Mouse (Mus musculus): ENCODE data around the gene Ralgapa2. TPM values are rescaled to one million over a fixed set of nuclear protein-coding genes. Genes with fewer than 3 reads are reported as not detected.

Gene Ralgapa2
- polyA plus RNA-seq, 1 experiment from 2014 or later, result 4.9 TPM

GRCm38 (mm10) chr2:146320666-146321065 is 191.5 kb downstream of the Ralgapa2 start:
- H3K4me1 ChIP-seq (replicated peaks; ENCODE audit: control insufficient read depth, insufficient read depth, low read length), result no peaks in the 10 kb centered on the region
- H3K4me3 ChIP-seq (ENCODE audit: low read depth, low read length), result no peak overlapping the region
- no peaks in the 10 kb centered on the region for H3K27me3 ChIP-seq (replicated peaks; ENCODE audit: control insufficient read depth, insufficient read depth, low read length)
- no peak for TF ChIP-seq CTCF (IDR thresholded peaks at IDR 0.05; ENCODE audit: low read depth)
- H3K9ac ChIP-seq (ENCODE audit: low read depth, low read length), result no peak overlapping the region
- ATAC-seq, result peak; percentile 49; the same call in 1 of the 2 replicates
- no peak overlapping the region for H3K4me2 ChIP-seq (replicated peaks; ENCODE audit: low read depth)
- H3K36me3 ChIP-seq (ENCODE audit: control insufficient read depth, insufficient read depth), result 0 out of 2 replicates have a peak, but pooled peaks cover 6% of the 10 kb centered on the region
- WGBS, result 41% methylated on average over 2 of the region's 2 CpGs
- H3K9me3 ChIP-seq (ENCODE audit: control insufficient read depth), result no peaks in the 10 kb centered on the region
- no peak overlapping the region for H3K27ac ChIP-seq (ENCODE audit: low read depth, low read length)

GRCm38 (mm10) chr2:146314751-146315150 is 197.4 kb downstream of the Ralgapa2 start:
- Histone ChIP-seq H3K27ac (ENCODE audit: low read depth, low read length) (no peak overlapping the region), H3K27me3 (replicated peaks; ENCODE audit: control insufficient read depth, insufficient read depth, low read length) (no peaks in the 10 kb centered on the region), H3K36me3 (ENCODE audit: control insufficient read depth, insufficient read depth) (peaks cover 3% of the 10 kb centered on the region; the same call in 1 of the 2 replicates), H3K4me2 (replicated peaks; ENCODE audit: low read depth) (no peak overlapping the region), H3K9me3 (ENCODE audit: control insufficient read depth) (no peaks in the 10 kb centered on the region), H3K4me1 (replicated peaks; ENCODE audit: control insufficient read depth, insufficient read depth, low read length) (no peaks in the 10 kb centered on the region), H3K4me3 (ENCODE audit: low read depth, low read length) (no peak overlapping the region), H3K9ac (ENCODE audit: low read depth, low read length) (no peak overlapping the region)
- ATAC-seq, result no peak
- WGBS, result 45% methylated on average over 5 of the region's 5 CpGs
- no peak for TF ChIP-seq CTCF (IDR thresholded peaks at IDR 0.05; ENCODE audit: low read depth)

GRCm38 (mm10) chr2:146313811-146314210 is 198.3 kb downstream of the Ralgapa2 start:
- Histone ChIP-seq H3K27ac (ENCODE audit: low read depth, low read length) (no peak overlapping the region), H3K36me3 (ENCODE audit: control insufficient read depth, insufficient read depth) (peaks cover 3% of the 10 kb centered on the region; the same call in 1 of the 2 replicates), H3K9ac (ENCODE audit: low read depth, low read length) (no peak overlapping the region), H3K4me3 (ENCODE audit: low read depth, low read length) (no peak overlapping the region), H3K9me3 (ENCODE audit: control insufficient read depth) (no peaks in the 10 kb centered on the region), H3K4me2 (replicated peaks; ENCODE audit: low read depth) (no peak overlapping the region), H3K27me3 (replicated peaks; ENCODE audit: control insufficient read depth, insufficient read depth, low read length) (no peaks in the 10 kb centered on the region), H3K4me1 (replicated peaks; ENCODE audit: control insufficient read depth, insufficient read depth, low read length) (no peaks in the 10 kb centered on the region)
- no peak for TF ChIP-seq CTCF (IDR thresholded peaks at IDR 0.05; ENCODE audit: low read depth)
- no peak for ATAC-seq
- whole genome bisulfite sequencing, result 89% methylated on average over 4 of the region's 4 CpGs

- Histone ChIP-seq H3K4me3 (ENCODE audit: low read depth, low read length) (no peak overlapping the region), H3K27ac (ENCODE audit: low read depth, low read length) (no peak overlapping the region), H3K4me2 (replicated peaks; ENCODE audit: low read depth) (no peak overlapping the region), H3K36me3 (ENCODE audit: control insufficient read depth, insufficient read depth) (peaks cover 3% of the 10 kb centered on the region; the same call in 1 of the 2 replicates), H3K9me3 (ENCODE audit: control insufficient read depth) (no peaks in the 10 kb centered on the region), H3K4me1 (replicated peaks; ENCODE audit: control insufficient read depth, insufficient read depth, low read length) (no peaks in the 10 kb centered on the region), H3K27me3 (replicated peaks; ENCODE audit: control insufficient read depth, insufficient read depth, low read length) (no peaks in the 10 kb centered on the region), H3K9ac (ENCODE audit: low read depth, low read length) (no peak overlapping the region)
- WGBS, result 85% methylated on average over 3 of the region's 3 CpGs
- TF ChIP-seq CTCF (IDR thresholded peaks at IDR 0.05; ENCODE audit: low read depth), result no peak
- no peak for ATAC-seq
These were observed 201.4 kb downstream of the Ralgapa2 start for GRCm38 (mm10) chr2:146310760-146311159.

GRCm38 (mm10) chr2:146310291-146310690 is 201.9 kb downstream of the Ralgapa2 start:
- 57% methylated on average over 6 of the region's 6 CpGs for WGBS
- no peak overlapping the region for H3K9ac ChIP-seq (ENCODE audit: low read depth, low read length)
- ATAC-seq, result no peak

GRCm38 (mm10) chr2:146309413-146309812 is 202.7 kb downstream of the Ralgapa2 start:
- TF ChIP-seq CTCF (IDR thresholded peaks at IDR 0.05; ENCODE audit: low read depth), result no peak
- H3K9me3 ChIP-seq (ENCODE audit: control insufficient read depth), result no peaks in the 10 kb centered on the region
- H3K4me3 ChIP-seq (ENCODE audit: low read depth, low read length), result no peak overlapping the region
- ATAC-seq, result no peak
- H3K27ac ChIP-seq (ENCODE audit: low read depth, low read length), result no peak overlapping the region
- H3K4me1 ChIP-seq (replicated peaks; ENCODE audit: control insufficient read depth, insufficient read depth, low read length), result no peaks in the 10 kb centered on the region
- H3K27me3 ChIP-seq (replicated peaks; ENCODE audit: control insufficient read depth, insufficient read depth, low read length), result no peaks in the 10 kb centered on the region
- no peak overlapping the region for H3K9ac ChIP-seq (ENCODE audit: low read depth, low read length)
- WGBS, result 93% methylated on average over 2 of the region's 2 CpGs
- H3K4me2 ChIP-seq (replicated peaks; ENCODE audit: low read depth), result no peak overlapping the region
- no peaks in the 10 kb centered on the region; the same call in 1 of the 2 replicates for H3K36me3 ChIP-seq (ENCODE audit: control insufficient read depth, insufficient read depth)

More at GRCm38 (mm10) chr2:146310291-146310690, 201.9 kb downstream of the Ralgapa2 start:
- Histone ChIP-seq H3K27me3 (replicated peaks; ENCODE audit: control insufficient read depth, insufficient read depth, low read length) (no peaks in the 10 kb centered on the region), H3K36me3 (ENCODE audit: control insufficient read depth, insufficient read depth) (peaks cover 2% of the 10 kb centered on the region; the same call in 1 of the 2 replicates), H3K4me3 (ENCODE audit: low read depth, low read length) (no peak overlapping the region), H3K4me2 (replicated peaks; ENCODE audit: low read depth) (no peak overlapping the region), H3K27ac (ENCODE audit: low read depth, low read length) (no peak overlapping the region), H3K9me3 (ENCODE audit: control insufficient read depth) (no peaks in the 10 kb centered on the region), H3K4me1 (replicated peaks; ENCODE audit: control insufficient read depth, insufficient read depth, low read length) (no peaks in the 10 kb centered on the region)
- peak; percentile 28 for TF ChIP-seq CTCF (IDR thresholded peaks at IDR 0.05; ENCODE audit: low read depth)

GRCm38 (mm10) chr2:146307060-146307459 is 205.1 kb downstream of the Ralgapa2 start:
- no peak for TF ChIP-seq CTCF (IDR thresholded peaks at IDR 0.05; ENCODE audit: low read depth)
- Histone ChIP-seq H3K9ac (ENCODE audit: low read depth, low read length) (no peak overlapping the region), H3K4me2 (replicated peaks; ENCODE audit: low read depth) (no peak overlapping the region), H3K27me3 (replicated peaks; ENCODE audit: control insufficient read depth, insufficient read depth, low read length) (no peaks in the 10 kb centered on the region), H3K4me1 (replicated peaks; ENCODE audit: control insufficient read depth, insufficient read depth, low read length) (no peaks in the 10 kb centered on the region), H3K36me3 (ENCODE audit: control insufficient read depth, insufficient read depth) (no peaks in the 10 kb centered on the region; the same call in 1 of the 2 replicates), H3K27ac (ENCODE audit: low read depth, low read length) (no peak overlapping the region), H3K9me3 (ENCODE audit: control insufficient read depth) (no peaks in the 10 kb centered on the region), H3K4me3 (ENCODE audit: low read depth, low read length) (no peak overlapping the region)
- WGBS, result 38% methylated on average over 3 of the region's 3 CpGs
- no peak for ATAC-seq
